Mouse (Mus musculus) urinary bladder, postnatal 10 days (tissue): ENCODE measurements around the gene Pabpc1l.

Experiments
- DNase-seq: peaks from one replicate; pipeline ENCODE4 v3.0.0; 2022; ENCODE audit warnings: low spot score

Gene Pabpc1l

DNA sequence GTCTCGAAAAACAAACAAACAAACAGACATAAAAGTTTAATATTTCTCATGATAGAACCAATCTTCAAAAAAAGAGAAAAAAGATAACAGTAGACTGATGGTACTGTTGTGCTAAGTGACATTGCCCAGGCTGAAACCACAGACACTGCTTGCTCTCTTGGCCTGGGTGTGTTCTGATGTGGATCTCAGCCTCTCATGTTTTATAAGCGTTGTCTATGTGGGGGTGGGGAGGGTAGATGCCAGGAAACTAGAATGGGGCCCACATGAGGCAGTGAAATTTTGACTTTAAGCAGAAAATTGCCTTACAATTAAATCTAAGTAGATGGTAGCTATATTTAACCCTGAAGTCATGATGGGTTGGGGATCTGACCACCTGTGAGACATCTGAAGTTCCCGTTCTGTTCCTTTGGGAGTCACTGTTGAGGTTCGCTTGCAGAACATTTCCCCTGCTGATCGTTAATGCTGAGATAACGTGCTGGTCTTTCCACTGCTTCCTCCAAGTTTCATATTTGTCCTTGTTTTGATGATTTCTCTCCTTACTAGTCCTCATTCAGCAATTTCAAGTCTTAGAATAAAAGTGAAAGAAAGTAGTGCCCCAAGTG is 62.3 kb downstream of the Pabpc1l start:
- no peak for DNase-seq

DNA sequence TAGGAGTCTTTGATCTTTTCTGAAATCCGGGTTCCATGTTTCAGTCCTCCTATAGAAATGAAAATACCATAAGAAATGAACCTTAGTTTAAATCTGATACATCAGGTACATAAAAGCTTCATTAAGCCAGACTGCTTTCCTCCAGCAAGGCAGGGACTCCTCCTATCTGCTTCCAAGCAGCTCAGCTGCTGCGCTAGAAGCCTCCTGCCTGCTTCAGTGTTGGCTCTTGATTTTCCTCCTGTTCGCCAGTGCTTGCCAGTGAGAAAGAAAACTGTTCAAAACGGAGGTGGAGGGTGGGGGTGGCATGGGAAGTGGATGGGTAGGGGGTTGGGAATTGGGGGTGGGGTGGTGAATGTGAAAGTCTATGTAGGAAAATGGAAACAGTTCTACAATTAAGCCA is 64.3 kb downstream of the Pabpc1l start:
- DNase-seq: no peak

DNA sequence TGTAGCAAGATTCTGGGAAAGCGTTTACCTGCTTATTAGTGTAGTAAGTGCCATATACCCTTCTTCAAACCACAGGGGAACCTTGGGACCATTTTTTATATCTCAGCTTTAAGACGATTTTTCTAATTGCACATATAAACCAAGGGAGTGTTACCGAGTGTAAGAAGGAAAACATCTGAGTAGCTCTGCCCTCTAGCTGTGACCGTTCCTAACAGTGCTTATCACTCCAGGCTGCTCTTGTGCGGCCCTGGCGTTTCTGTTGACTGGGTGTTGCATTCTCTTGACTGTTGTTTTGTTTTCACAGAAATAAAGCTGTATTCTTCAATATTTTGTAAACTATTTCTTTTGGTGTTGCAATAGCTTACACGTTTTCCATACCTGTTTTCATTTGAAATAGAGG is 68.9 kb downstream of the Pabpc1l start:
- no peak for DNase-seq

DNA sequence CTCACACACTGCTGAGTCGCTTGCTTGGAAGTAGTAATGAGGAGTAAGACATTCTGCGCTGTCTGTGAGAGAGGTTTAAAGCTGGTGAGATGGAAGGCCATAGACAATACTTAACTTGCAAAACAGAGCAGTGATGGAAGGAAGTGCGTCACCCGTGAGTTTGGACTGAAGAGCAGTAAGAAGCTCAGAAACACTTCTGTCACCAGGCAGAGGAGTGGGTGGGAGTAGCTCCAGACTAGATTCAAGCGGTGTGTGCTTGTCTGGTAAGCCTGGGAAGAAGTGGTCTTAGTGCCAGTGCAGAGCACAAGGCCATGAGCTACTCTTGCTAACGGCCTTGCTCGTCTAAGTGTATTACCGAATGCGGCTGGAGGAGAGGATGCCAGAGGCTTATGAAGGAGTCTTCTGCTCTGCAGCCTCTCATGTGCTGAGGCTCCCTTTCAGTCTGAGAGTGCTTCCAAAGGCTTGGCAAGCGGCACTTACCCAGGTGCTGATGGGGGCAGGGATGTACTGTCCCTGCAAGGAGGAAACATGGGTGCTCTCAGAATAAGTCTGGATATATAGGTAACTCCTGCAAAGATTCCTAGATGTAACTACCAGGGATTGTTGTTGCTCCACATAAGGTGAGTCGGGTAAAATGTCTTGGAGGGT is 73.5 kb downstream of the Pabpc1l start:
- no peak for DNase-seq
